Mouse (Mus musculus): ENCODE results near the gene Npas3.

- TF ChIP-seq POLR2A (IDR thresholded peaks at IDR 0.05; ENCODE audit: insufficient read length, low read depth) (no peak), USF1 (IDR thresholded peaks at IDR 0.05; ENCODE audit: low read depth) (no peak), TCF12 (IDR thresholded peaks at IDR 0.05; ENCODE audit: insufficient read depth, poor library complexity, severe bottlenecking) (no peak), MYOG (IDR thresholded peaks at IDR 0.05; ENCODE audit: control insufficient read depth in 1 of 3, insufficient read depth in 1 of 3, insufficient read length in 2 of 3, low read depth in 2 of 3) (no peak), CEBPB (IDR thresholded peaks at IDR 0.05; ENCODE audit: insufficient read depth, poor library complexity, severe bottlenecking) (no peak), E2F4 (IDR thresholded peaks at IDR 0.05; ENCODE audit: insufficient read depth) (no peak), TCF3 (IDR thresholded peaks at IDR 0.05; ENCODE audit: insufficient read length, low read depth) (no peak)
Observed at GRCm38 (mm10) chr12:53781850-53782552, 533.5 kb downstream of the Npas3 start.
